Mouse (Mus musculus) spleen, adult 2 months (tissue): ENCODE results near the gene Mphosph8.

Source experiments
- CTCF ChIP-seq: fragments of 200-500 bp; IDR thresholded peaks from 2 replicates; pipeline ENCODE4 v1.5.1; 2011; ENCODE audit warnings: mild to moderate bottlenecking, inconsistent platforms; ENCODE audit not compliant: insufficient read depth, insufficient read length, insufficient replicate concordance; ENCODE audit errors: extremely low read depth
- POLR2A ChIP-seq: fragments of 200-500 bp; IDR thresholded peaks from 2 replicates; pipeline ENCODE4 v1.6.1; 2011; ENCODE audit warnings: low read depth, low read length, inconsistent platforms

DNA sequence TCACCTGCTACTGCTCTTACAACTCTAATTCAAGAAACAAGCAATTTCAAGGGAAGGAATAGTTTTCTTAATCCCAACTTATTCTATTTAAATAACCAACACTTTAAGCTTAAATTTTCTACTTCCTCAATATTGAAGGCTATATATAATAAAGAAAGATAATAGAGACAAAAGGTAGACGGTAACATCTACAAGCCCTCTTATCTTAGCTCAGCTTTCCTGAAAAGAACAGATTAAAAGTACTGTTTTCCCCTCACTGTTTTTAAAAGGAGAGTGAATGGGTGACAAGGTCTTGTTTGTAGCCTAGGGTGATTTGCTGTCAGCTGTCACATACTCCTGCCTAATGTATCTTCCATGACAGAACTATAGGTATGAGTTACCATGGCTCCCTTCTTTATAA lies 58.4 kb downstream of the Mphosph8 start:
- TF ChIP-seq CTCF (no peak), POLR2A (no peak)
